Mouse (Mus musculus) lung, adult 2 months (tissue): Measurements from ENCODE around the gene Sufu.
A peak's percentile ranks its signal among the peaks of the same experiment; 100 is the strongest.

Experiments
- CTCF ChIP-seq: fragments of 200-500 bp; IDR thresholded peaks from 2 replicates; pipeline ENCODE4 v1.5.1; 2011; ENCODE audit warnings: mild to moderate bottlenecking, low read length, control low read depth; ENCODE audit not compliant: insufficient read depth
- POLR2A ChIP-seq: fragments of 200-500 bp; IDR thresholded peaks from 2 replicates; pipeline ENCODE4 v1.6.1; 2011; ENCODE audit warnings: low read depth, mild to moderate bottlenecking, control low read depth, low read length, borderline replicate concordance; ENCODE audit errors: extremely low read depth

DNA sequence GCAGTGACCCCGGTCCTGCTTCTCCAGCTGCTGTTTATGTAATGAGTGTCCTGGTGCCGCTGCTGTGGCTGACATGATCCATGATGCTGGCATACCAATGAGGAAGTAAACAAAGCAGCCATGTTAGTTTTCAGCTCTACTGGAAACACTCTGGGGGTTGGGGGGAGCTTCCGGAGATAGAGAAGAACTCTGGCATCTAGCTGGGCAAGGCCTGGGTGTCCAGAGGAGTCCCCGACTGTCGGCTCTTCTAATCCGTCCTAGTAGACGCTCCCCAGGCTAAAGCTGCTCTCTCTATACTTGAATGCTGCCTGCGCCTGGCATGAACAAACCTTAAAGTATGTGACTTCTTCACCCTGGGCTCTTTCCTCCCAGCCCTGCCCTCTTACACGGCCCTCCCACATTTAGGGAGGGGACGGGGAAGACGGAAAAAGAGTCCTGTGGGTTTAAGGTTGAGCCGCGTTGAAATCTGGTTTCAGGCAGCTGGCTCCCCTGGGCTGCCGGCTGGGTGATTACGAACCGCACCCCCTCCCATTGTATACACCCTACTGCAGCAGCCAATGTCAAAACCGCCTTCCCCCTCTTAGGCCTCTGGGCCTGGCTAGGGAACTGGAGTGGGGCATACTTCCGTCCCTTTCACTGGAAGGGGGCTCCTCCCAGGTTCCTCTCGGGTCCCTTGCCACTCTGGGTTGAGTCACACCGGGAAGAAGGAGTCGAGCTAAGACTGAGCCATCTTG is 106.8 kb downstream of the Sufu start:
- no peak for TF ChIP-seq CTCF
- peak; percentile 52; the same call in 1 of the 2 replicates for TF ChIP-seq POLR2A
